Mouse (Mus musculus) thymus, postnatal 36 days (tissue): ENCODE data around the gene E2f1.

Experiments
- DNase-seq, 2 experiments: peaks; one replicate each; pipeline ENCODE4 v3.0.0; 2022; ENCODE audit warnings: mixed read lengths in 2 of 2

The E2f1 gene

GRCm38 (mm10) chr2:154549886-154550189 is 19.9 kb downstream of the E2f1 start:
- no peak for DNase-seq

DNA sequence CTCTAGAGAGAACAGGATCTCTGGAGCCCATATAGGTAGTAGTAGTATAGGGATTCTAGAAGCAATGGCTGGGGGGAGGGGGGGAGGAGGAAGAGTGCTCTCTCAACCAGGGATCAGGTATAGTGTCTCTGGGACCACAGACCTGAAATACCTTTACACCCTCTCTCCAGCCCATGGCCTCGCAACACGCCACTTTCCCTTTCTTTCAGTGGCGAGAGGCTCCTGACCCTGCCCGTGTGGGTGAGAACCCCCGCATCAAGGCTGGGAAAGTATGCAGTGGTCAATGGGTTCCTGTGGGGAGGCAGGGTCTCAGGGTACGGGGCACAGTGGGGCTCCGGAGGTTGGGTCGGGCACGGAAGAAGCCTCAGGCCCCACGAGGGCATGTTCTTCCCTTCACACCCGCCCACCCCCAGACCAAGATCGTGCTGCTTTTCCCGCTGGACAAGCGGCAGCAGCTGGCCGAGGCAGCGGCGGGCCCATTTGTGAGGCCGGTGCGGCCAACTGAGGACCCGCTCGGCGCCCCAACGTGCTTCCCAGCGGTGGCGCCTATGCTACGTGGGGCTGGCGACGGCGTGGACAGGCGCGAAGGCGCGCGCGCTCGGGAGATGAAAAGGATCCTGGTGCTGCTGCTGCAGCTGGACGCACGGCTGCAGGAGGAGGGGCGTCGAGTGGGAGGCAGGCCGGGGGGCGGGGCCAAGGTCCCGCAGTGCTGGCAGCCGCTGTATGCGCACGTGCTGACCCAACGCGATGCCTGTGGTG is 20.4 kb downstream of the E2f1 start:
- peak; percentile 67 to 79 for DNase-seq

GRCm38 (mm10) chr2:154548688-154549087 is 21.0 kb downstream of the E2f1 start:
- no peak for DNase-seq

GRCm38 (mm10) chr2:154546711-154547110 is 23.0 kb downstream of the E2f1 start, which contains the start of gene 1700003F12Rik:
TSS of gene 1700003F12Rik (plus strand) at chr2:154547085.
- DNase-seq, result no peak

GRCm38 (mm10) chr2:154543567-154544347 is 25.9 kb downstream of the E2f1 start:
- DNase-seq, result no peak

DNA sequence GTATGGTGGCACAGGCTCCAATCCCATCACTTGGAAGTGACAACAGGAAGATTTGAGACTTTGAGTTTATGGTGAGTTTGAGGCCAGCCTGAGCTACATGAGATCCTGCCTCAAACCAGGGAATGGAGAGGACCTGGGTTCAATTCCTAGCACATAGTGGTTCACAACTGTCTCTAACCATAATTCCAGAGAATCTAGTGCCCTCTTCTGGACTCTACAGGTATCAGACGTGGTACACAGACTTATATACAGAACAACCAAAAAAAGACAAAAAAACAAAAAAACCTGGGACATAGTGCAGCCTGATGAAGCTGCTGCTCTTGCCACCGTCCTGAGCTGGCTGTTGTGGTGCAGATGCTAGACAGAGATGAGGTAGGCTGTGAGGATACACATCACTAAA is 28.1 kb downstream of the E2f1 start:
- DNase-seq, result no peak

- no peak for DNase-seq
Measured at GRCm38 (mm10) chr2:154539720-154540119, 30.0 kb downstream of the E2f1 start.

GRCm38 (mm10) chr2:154538710-154539109 is 31.0 kb downstream of the E2f1 start:
- DNase-seq, result no peak

GRCm38 (mm10) chr2:154538310-154538709 is 31.4 kb downstream of the E2f1 start:
- no peak for DNase-seq

DNA sequence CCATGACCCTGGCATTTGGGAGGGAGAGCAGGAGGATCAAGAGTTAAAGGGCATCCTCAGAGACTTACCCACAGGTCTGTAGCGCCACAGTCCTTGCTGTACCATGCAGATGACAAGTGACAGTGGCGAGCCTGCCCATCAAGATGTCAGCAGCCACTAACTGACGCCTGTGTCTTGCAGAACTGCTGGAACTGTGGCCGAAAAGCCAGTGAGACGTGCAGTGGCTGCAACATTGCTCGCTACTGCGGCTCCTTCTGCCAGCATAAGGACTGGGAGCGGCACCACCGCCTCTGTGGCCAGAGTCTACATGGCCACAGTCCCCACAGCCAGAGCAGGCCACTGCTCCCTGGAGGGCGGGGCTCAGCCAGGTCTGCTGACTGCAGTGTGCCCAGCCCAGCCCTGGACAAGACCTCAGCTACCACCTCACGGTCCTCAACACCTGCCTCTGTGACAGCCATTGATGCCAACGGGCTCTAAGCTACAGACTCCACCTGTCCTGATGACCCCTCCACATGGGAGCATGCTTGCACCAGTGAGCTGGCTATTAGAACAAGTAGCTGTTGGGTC is 34.9 kb downstream of the E2f1 start:
- no peak for DNase-seq

- DNase-seq, result no peak
Measured at GRCm38 (mm10) chr2:154532888-154533287, 36.8 kb downstream of the E2f1 start.

DNA sequence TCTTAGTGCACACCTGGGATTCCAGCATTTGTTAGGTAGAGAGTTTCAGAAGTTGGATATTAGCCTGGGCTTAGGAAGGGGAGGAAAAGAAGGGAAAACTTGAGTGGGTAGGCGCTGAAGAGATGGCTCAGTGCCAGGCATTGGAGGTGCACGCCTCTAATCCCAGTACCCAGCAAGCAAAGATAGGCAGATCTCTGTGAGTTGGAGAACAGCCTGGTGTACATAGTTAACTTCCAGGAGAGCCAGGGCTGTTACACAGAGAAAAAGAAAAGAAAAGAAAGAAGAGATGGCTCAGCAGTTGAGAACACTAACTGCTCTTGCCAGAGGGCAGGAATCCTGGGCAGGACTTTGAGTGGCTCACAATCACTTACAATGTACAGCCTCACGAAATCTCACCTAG is 43.2 kb downstream of the E2f1 start:
- DNase-seq, result no peak

DNA sequence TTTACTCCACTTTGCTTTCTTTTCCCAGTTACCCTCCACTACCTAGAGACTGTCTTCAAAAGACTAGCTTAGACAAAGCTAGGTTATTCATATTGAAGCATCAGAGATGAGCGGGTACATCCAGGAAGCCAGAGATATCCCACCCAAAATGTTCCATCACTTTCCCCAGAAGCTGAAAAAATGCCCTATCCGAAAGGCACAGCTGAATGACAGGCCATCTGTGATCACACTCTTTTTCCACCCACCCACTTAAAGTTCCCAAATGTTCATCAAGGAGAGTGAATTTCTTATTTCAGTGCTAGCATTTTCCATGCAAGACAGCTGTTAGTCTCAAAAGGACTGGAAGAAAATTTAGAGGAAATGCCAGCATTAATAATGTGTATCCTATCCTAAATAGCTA is 44.4 kb downstream of the E2f1 start:
- DNase-seq, result no peak

- DNase-seq, result no peak
Measured at GRCm38 (mm10) chr2:154522334-154522733, 47.4 kb downstream of the E2f1 start.

- DNase-seq, result no peak
Measured at GRCm38 (mm10) chr2:154521449-154521848, 48.2 kb downstream of the E2f1 start.

DNA sequence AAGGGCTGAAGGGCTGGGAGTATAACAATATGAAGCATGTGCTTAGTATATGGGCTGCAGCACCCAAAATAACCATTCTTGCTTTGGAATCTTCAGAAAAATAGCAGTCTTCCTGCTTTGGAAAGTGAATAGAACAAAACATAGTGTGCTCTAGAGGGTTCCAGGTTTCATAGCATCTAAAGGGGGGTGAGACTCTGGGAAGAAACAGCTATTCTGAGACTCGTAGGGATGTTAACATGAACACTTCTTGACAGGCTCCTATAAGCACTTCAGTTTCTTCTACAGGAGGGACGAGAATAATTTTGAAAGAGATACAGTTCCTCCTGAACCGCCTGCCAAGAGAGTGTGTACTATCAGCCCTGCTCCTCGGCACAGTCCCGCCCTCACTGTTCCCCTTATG is 52.3 kb downstream of the E2f1 start:
- no peak for DNase-seq

- no peak for DNase-seq
Measured at GRCm38 (mm10) chr2:154516944-154517343, 52.7 kb downstream of the E2f1 start.

DNA sequence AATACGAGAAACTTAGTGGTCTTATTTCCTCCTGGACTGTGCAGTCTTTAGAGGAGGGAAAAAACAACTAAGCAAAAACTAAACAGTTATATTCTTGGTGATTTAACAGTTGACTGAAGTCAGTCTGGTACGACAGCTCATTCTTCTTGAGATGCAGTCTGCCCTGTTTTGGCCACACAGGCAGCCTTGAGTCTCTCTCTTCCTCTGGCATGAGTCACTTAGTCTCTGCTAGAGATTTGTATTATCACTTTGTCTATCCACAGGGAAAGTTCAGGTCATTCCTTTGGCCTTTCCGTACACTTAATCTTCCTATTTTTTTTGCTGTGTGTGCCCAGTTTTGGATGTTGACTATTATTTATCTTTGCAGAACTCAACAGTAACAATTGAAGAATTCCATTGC is 59.6 kb downstream of the E2f1 start:
- DNase-seq, result no peak
